Mouse (Mus musculus): ENCODE data around the gene Dnmt3a. TPM values are rescaled to one million over a fixed set of nuclear protein-coding genes. Genes with fewer than 3 reads are reported as not detected.

Dnmt3a gene
- 6.5 TPM for polyA plus RNA-seq (2015; fragmentation: Illumina TruSeq; extraction: RNeasy Lipid Tissue Mini Kit (QIAGEN cat#74804); ENCODE audit: insufficient read depth, low read depth, low replicate concordance)

DNA sequence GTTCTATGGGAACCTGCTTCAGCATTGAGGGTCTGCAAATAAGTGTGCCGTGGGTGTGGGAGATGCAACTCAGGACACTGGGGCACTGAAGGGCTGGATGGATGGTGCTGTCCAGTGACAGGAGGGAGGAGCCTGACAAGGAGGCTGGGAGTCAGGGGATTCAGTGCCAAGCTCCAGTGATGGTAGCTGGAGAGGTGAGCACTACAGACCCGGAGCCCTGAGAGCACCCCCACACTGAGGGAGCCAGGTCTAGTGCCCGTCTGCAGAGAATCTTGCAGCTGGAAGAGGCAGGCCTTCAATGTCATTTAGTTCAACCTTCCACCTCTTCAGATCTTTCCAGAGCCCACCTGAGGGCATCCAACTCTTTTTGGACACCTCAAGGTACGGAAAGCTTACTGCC, at the start of gene Dnmt3a:
TSS of gene Dnmt3a (plus strand) at position 156 of the 400 bp plus-strand sequence.

GRCm38 (mm10) chr12:3954651-3955050, 148.8 kb downstream of the Dnmt3a start, which contains the start of gene Pomc:
Gene Pomc (plus strand): TSS chr12:3954951.

Other genes starting within 250 kb of the Dnmt3a start
- gene Dtnb, start 233.6 kb upstream of the Dnmt3a start, polyA plus RNA-seq (2015; fragmentation: Illumina TruSeq; extraction: RNeasy Lipid Tissue Mini Kit (QIAGEN cat#74804); ENCODE audit: insufficient read depth, low read depth, low replicate concordance): 69.0 TPM
- gene Pomc, start 148.9 kb downstream of the Dnmt3a start, polyA plus RNA-seq (2015; fragmentation: Illumina TruSeq; extraction: RNeasy Lipid Tissue Mini Kit (QIAGEN cat#74804); ENCODE audit: insufficient read depth, low read depth, low replicate concordance): not detected
- 2.5 TPM for gene Efr3b, start 232.9 kb downstream of the Dnmt3a start, polyA plus RNA-seq (2015; fragmentation: Illumina TruSeq; extraction: RNeasy Lipid Tissue Mini Kit (QIAGEN cat#74804); ENCODE audit: insufficient read depth, low read depth, low replicate concordance)